Comparison of ENCODE assay signal across 8 mouse cellular contexts in genomic region chr11:35770741-35771504, GRCm38 (mm10). TPM values are rescaled to one million over a fixed set of nuclear protein-coding genes. Genes with fewer than 3 reads are reported as not detected.
DNase-seq lines count a peak whose midpoint lies in the region; ATAC-seq and TF ChIP-seq lines count a peak whose summit lies in the region.

No protein-coding gene starts in this region.

- TF ChIP-seq CTCF in E14TG2a.4 (conservative IDR thresholded peaks at IDR 0.05; ENCODE audit: low read length) = no peak
- TF ChIP-seq CTCF in forebrain, postnatal 0 days (IDR thresholded peaks at IDR 0.05; ENCODE audit: low read depth) = no peak

- no peak for DNase-seq in heart, postnatal 4 days
- DNase-seq in forebrain, postnatal 0 days = no peak
- DNase-seq in MN1 (ENCODE audit: low spot score) = no peak
- DNase-seq in adrenal gland, postnatal 36 days = no peak
- no peak for DNase-seq in layer of hippocampus, adult 9-10 months (ENCODE audit: low spot score)

- no peaks in the 10 kb centered on the region for H3K36me3 ChIP-seq in heart, embryonic 11.5 days (ENCODE audit: control insufficient read depth, insufficient read depth, low read length)
- H3K36me3 ChIP-seq in E14TG2a.4 (ENCODE audit: insufficient read depth, low read length) = peaks cover 23% of the 10 kb centered on the region
- no peaks in the 10 kb centered on the region for H3K36me3 ChIP-seq in forebrain, postnatal 0 days (ENCODE audit: insufficient read depth)
- no peaks in the 10 kb centered on the region for H3K36me3 ChIP-seq in macrophage (ENCODE audit: inconsistent target)

- H3K4me3 ChIP-seq in heart, embryonic 11.5 days (ENCODE audit: low read depth, low read length) = peak overlapping the region; percentile 73
- H3K4me3 ChIP-seq in E14TG2a.4 (replicated peaks; ENCODE audit: low read length) = peak overlapping the region; percentile 96
- peak overlapping the region; percentile 94 for H3K4me3 ChIP-seq in forebrain, postnatal 0 days (ENCODE audit: low read depth, low read length)
- H3K4me3 ChIP-seq in macrophage (ENCODE audit: inconsistent target) = peak overlapping the region; percentile 85

- 0 out of 2 replicates have a peak, but pooled peaks cover under 1% of the 10 kb centered on the region for H3K27me3 ChIP-seq in heart, embryonic 11.5 days (ENCODE audit: control insufficient read depth, insufficient read depth, low read length)
- H3K27me3 ChIP-seq in E14TG2a.4 (ENCODE audit: insufficient read depth, low read length) = peaks cover 2% of the 10 kb centered on the region
- H3K27me3 ChIP-seq in forebrain, postnatal 0 days (ENCODE audit: insufficient read depth, low read length) = no peaks in the 10 kb centered on the region

- H3K4me1 ChIP-seq in heart, embryonic 11.5 days (ENCODE audit: control insufficient read depth, insufficient read depth, low read length) = no peaks in the 10 kb centered on the region; the same call in 1 of the 2 replicates
- H3K4me1 ChIP-seq in E14TG2a.4 (replicated peaks; ENCODE audit: low read depth, low read length) = peaks cover 51% of the 10 kb centered on the region
- H3K4me1 ChIP-seq in forebrain, postnatal 0 days (ENCODE audit: insufficient read depth) = peaks cover 11% of the 10 kb centered on the region

- ATAC-seq in heart, embryonic 11.5 days (replicated peaks; ENCODE audit: insufficient number of reproducible peaks, low FRiP score, low TSS enrichment) = no peak
- ATAC-seq in forebrain, postnatal 0 days = no peak

- no peaks in the 10 kb centered on the region for H3K9me3 ChIP-seq in heart, embryonic 11.5 days (replicated peaks; ENCODE audit: control insufficient read depth, low read length)
- H3K9me3 ChIP-seq in E14TG2a.4 (ENCODE audit: low read length) = no peaks in the 10 kb centered on the region
- no peaks in the 10 kb centered on the region for H3K9me3 ChIP-seq in forebrain, postnatal 0 days (ENCODE audit: low read length)

- 59% methylated on average over 9 of the region's 9 CpGs for WGBS in heart, embryonic 11.5 days (ENCODE audit: insufficient replicate concordance)
- WGBS in forebrain, postnatal 0 days = 67% methylated on average over 9 of the region's 9 CpGs
- WGBS in macrophage (ENCODE audit: missing documents) = 37% methylated on average over 9 of the region's 9 CpGs

- H3K9ac ChIP-seq in heart, embryonic 11.5 days (ENCODE audit: low read depth, low read length) = peak overlapping the region; percentile 95
- H3K9ac ChIP-seq in forebrain, postnatal 0 days = peak overlapping the region; percentile 100

- H3K79me2 ChIP-seq in macrophage (ENCODE audit: inconsistent target) = peaks cover 62% of the 10 kb centered on the region

- no peak overlapping the region for H3K27ac ChIP-seq in heart, embryonic 11.5 days (ENCODE audit: low read depth, low read length)
- H3K27ac ChIP-seq in forebrain, postnatal 0 days (ENCODE audit: low read depth, low read length) = no peak overlapping the region
- H3K27ac ChIP-seq in macrophage = peak overlapping the region; percentile 65

- peak overlapping the region; percentile 87 for H3K4me2 ChIP-seq in heart, embryonic 11.5 days
- peak overlapping the region; percentile 63 for H3K4me2 ChIP-seq in forebrain, postnatal 0 days (ENCODE audit: low read depth)

RNA-seq across cellular contexts. Expression of gene Pank3, which starts 1.6 kb away (rescaled TPM):
- polyA plus RNA-seq in heart, embryonic 11.5 days (2014; fragmentation: Nextera tagmentation; extraction: Ambion mirVana) = 13.1 and 14.4 TPM in 2 replicates
- 10 to 100 TPM; 31.6 to 32.5 TPM for total RNA-seq in heart, postnatal 4 days (2021)
- 79.4 and 93.7 TPM in 2 replicates for total RNA-seq in forebrain, postnatal 0 days (2014; rRNA removed)
- polyA plus RNA-seq in forebrain, postnatal 0 days (2015; fragmentation: Nextera tagmentation; extraction: Ambion mirVana) = 7.7 and 11.7 TPM in 2 replicates
- total RNA-seq in macrophage (2018; cell fraction: chromatin; rRNA removed) = 10 to 100 TPM in 21 of 26 experiments, 1 to 10 TPM in 5; 7.1 to 21.9 (median 12.9) TPM
- 10 to 100 TPM; 28.9 to 63.4 (median 47.2) TPM for total RNA-seq in macrophage (2018; cell fraction: cytosol; rRNA removed)
- total RNA-seq in macrophage (2018; cell fraction: nucleus; rRNA removed) = 10 to 100 TPM; 20.1 to 56.8 (median 28.6) TPM
- 17.9 to 46.3 TPM (median 31.2 TPM) in 3 replicates for polyA plus RNA-seq in macrophage (2018)
- total RNA-seq in adrenal gland, postnatal 36 days (2021) = 10 to 100 TPM; 78.7 to 86.4 TPM

RNA-seq across cellular contexts. Expression of gene Fbll1, which starts 27.8 kb away (rescaled TPM):
- polyA plus RNA-seq in heart, embryonic 11.5 days (2014; fragmentation: Nextera tagmentation; extraction: Ambion mirVana) = not detected in 2 replicates
- not detected for total RNA-seq in heart, postnatal 4 days (2021)
- 51.2 and 72.6 TPM in 2 replicates for total RNA-seq in forebrain, postnatal 0 days (2014; rRNA removed)
- 32.9 and 35.4 TPM in 2 replicates for polyA plus RNA-seq in forebrain, postnatal 0 days (2015; fragmentation: Nextera tagmentation; extraction: Ambion mirVana)
- total RNA-seq in macrophage (2018; cell fraction: chromatin; rRNA removed) = not detected
- not detected for total RNA-seq in macrophage (2018; cell fraction: cytosol; rRNA removed)
- total RNA-seq in macrophage (2018; cell fraction: nucleus; rRNA removed) = not detected
- not detected in 3 replicates for polyA plus RNA-seq in macrophage (2018)
- total RNA-seq in adrenal gland, postnatal 36 days (2021) = under 1 TPM in 1 of 2 experiments, not detected in 1; 0.46 TPM

Comparison
In these comparisons a context has a peak if more than half of its experiments do, and no peak if none do; other contexts are left out.
1. RNA of gene Fbll1, which starts 27.8 kb away (total RNA-seq): 51.2 to 72.6 TPM in forebrain, postnatal 0 days; 0.46 TPM in adrenal gland, postnatal 36 days and not detected in heart, postnatal 4 days; every median in the first group is over 10 times any median in the second.
2. Peak in every context shown above with its lines, with median percentiles within 50 percentile points of each other: H3K4me3 ChIP-seq.